Mouse (Mus musculus) embryo, embryonic 11.5 days (tissue): ENCODE results near the gene Colgalt2.

Experiments
- DNase-seq: peaks from one replicate; pipeline ENCODE4 v3.0.0-alpha.2; 2012; ENCODE audit warnings: low read depth, low spot score

The Colgalt2 gene

GRCm38 (mm10) chr1:152476126-152476525 lies 76.5 kb downstream of the Colgalt2 start:
- DNase-seq: no peak

GRCm38 (mm10) chr1:152490842-152491241 lies 91.2 kb downstream of the Colgalt2 start:
- no peak for DNase-seq

DNA sequence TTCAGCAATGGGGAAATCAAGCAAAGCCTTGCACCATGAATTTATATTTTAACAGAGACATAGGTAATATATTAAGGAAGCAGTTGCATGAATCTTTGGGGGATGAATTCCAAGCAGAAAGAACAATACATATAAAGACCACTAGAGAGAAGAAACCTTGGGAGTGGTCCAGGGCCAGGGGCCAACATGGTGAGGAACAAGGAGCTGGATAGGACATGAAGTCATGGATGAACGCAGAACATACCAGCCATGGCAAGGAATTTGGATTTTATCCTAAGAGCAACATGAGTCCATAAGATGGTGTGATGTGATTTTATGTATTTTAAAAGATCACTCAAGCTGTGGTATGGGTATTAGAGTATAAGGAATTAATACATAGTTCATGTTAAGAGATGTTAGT lies 92.6 kb downstream of the Colgalt2 start:
- no peak for DNase-seq

- DNase-seq: no peak
Observed at GRCm38 (mm10) chr1:152496831-152497230, 97.2 kb downstream of the Colgalt2 start.

- DNase-seq: no peak
Observed at GRCm38 (mm10) chr1:152497581-152497980, 98.0 kb downstream of the Colgalt2 start.

- DNase-seq: no peak
Observed at GRCm38 (mm10) chr1:152499802-152500201, 100.2 kb downstream of the Colgalt2 start.

DNA sequence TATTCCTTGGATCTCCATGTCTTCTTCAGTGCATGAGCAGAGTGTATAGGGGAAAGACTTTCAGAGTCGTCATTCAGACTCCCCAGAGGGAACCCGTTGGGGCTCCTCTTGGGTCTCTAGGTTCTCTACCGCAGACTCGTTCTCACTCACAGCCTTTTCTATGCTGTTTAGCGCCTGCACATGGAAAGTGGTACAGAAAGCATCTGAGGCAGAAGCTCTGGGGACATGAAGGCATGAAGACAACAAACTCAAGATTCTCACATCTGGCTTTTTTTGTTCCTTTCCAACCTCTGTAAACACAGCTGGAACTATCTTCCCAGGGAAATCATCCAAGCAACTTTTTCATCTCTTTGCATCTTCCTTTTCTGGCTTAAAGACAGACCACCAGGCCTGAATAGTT lies 106.5 kb downstream of the Colgalt2 start:
- DNase-seq: no peak

DNA sequence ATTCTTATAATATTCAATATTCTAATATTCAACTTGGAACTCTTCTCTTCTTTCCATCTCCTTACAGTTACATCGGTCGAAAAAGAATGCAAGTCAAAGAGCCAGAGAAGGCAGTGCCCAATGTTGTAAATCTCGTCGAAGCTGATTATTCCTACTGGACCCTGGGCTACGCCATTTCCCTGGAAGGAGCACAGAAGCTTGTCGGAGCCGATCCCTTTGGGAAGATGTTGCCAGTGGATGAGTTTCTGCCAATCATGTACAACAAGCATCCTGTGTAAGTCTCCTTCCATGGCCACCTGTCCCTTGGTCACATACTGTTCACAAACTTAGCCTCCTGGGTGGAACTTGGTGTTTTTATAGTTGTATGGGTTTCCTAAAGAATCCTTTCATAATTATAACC lies 107.1 kb downstream of the Colgalt2 start:
- no peak for DNase-seq

- DNase-seq: no peak
Observed at GRCm38 (mm10) chr1:152508481-152509220, 109.0 kb downstream of the Colgalt2 start.

DNA sequence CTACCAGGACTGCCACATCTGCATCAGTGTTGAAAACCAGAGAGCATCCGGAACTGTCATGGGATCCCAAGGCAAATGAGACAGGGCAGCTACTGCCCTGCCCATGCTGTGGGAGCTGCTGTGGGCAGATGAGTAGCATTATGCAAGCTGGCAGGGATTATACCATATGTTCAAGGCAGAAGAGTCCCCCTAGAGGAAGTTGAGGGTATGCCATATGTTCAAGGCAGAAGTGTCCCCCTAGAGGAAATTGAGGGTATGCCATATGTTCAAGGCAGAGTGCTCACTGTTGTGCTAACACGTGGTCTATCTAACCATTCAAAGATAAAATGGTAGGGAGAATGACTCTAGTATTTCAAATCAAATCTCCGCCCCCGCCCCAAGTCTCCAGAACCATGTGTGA lies 111.6 kb downstream of the Colgalt2 start:
- peak; percentile 20 for DNase-seq

DNA sequence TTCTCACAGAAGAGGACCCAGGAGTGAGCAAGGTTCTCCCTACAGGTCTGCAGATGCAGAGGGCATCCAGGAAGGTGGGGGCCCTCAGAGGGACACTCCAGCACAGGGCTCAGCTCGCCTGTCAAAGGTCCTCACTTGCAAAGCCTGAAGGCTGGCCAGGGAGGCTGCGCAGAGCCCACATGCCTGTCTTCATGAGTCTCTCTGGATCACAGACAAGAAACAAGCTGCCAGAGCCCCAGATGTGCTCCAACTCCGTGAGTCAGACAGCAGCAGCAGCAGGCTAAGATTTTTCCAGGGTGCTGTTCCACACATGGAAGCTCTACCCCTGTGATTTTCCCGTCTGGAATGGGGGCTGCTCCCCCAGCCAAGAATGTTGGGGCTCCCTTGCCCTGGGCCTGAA lies 114.6 kb downstream of the Colgalt2 start:
- no peak for DNase-seq

- no peak for DNase-seq
Observed at GRCm38 (mm10) chr1:152517057-152517570, 117.5 kb downstream of the Colgalt2 start.

DNA sequence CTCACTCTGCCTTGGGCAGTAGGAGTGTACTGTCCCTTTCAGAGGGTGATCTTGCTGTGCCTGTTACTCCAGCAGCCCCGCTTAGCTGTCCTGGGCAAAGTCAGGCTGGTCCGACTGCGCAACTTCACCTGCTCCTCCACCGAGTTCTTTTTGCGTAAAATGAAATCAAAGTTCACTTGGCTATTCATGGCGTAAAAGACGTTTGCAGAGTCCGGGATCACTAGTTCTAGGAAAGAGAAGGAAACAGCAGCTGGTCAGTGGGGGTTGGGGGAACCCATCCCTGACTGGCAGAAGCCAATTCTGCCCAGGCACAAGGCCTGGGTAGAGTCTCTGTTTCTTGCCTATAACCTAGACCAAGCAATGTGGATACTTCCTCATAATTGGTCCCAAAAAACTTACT lies 119.3 kb downstream of the Colgalt2 start:
- no peak for DNase-seq

GRCm38 (mm10) chr1:152520798-152521575 lies 121.4 kb downstream of the Colgalt2 start:
- DNase-seq: peak; percentile 29

DNA sequence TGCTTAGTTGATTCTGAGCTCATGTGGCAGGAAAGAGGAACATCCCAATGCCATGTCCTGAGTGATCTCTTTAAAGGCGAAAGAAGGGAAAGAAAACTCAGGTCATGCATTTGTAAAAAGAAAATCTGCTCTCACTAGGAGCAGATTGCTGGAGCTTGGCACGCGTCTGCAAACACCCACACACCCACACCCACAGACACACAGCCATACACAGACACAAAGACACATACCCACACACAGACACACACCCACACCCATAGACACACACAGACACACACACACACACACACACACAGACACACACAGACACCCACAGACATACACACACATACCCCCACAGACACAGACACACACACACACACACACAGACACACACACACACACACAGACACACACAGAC lies 122.6 kb downstream of the Colgalt2 start:
- DNase-seq: no peak

- no peak for DNase-seq
Observed at GRCm38 (mm10) chr1:152523292-152523691, 123.7 kb downstream of the Colgalt2 start.

DNA sequence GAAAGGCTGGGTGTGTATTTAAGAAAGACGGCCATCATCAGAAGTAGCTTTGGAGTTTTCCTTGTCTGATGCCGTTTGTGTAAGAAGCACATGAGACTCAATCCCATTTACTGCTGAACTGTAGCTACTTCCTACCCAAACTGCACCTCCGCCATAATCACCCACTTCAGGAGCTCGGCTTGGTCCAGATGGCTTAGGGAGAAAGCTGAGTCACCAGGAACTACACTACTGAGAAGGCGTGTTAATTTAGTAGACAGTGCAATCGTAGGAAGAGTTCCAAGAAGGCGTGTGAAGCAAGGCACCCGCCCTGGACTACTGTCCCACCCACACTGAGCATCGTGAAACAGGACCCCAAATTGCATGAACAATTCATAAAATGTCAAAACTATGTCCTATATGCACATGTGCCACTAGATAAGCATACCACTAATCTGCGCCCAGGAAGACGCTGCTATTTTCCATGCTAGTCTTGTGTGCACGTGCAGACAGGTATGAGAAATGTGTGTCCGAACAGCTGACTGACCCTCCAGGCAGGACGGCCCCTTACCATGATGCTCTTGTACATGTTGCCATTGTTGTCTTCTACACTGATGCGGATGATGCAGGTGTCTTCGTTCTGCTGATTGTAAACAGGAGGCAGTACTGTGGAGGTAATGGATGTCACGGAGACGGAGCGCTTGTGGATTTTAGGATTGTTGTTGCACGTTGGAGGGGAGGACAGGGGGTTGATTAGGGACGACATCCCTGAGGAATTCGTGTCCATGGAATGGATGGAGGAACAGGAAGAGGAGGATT lies 124.7 kb downstream of the Colgalt2 start:
- DNase-seq: no peak

DNA sequence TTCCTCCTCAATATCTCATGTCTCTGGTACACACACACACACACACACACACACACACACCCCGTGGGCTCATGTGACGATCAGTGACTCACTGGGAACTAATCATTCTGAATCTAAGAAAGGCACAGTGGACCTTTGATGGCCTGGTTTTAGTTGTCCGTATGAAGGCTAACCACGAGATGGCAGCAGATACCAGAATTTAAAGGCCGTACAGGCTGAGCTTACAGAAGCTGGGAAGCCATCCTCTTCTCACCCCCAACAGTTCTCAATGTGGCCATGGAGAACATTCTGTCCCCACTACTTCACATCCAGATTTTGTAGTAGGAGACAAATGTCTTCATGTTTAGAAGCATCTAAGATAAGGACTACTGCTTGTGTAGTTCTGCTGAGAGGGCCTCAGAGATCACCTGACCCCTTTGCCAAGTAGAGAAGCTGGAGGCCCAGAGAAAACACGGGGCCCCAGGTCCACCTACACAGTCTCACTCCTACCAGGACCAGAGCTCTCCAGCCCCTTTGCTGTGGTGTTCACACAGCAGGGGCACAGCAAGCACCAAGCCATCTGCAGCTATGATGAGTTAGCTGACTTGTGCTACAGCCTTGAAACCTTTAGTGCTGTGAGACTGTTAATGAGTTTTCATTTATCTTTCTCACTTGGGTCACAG lies 125.5 kb downstream of the Colgalt2 start:
- peak; percentile 65 for DNase-seq

GRCm38 (mm10) chr1:152526154-152526553 lies 126.5 kb downstream of the Colgalt2 start:
- DNase-seq: no peak

DNA sequence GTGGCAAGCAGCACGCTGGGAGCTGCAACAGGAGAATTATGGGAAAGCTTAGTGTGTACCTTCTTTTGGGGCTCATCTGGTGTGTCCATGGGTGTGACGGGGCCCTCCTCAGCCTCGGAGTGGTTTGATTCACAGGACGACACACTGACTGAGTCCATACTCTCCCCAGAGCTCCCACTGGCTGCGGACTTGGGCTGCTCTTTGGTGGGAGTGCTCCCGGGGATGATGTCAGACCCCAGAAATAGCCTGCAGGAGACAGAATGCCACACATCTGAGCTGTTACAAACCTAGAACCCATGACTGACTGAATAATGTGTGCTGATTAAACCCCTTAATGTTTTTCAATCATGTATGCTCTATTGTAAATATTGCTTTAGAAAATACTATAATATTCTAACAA lies 128.6 kb downstream of the Colgalt2 start:
- DNase-seq: no peak

DNA sequence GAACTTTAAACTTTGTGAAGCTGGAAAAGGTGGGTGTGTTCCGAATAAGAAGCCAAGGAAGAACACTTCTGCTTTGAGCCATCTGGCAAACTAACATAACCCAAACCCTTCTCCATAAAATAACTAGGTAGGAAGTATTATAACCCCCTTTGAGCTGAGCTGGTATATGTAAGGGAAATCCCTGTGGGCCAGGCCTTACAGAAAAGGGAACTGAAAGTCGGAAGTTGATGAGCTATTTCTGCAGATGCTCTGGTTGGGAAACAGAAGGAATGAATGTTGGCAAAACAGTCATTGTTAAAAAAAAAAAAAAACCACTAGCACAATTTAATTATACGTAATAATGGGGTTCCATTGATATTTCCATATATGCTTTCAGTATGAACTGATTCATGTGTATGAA lies 129.1 kb downstream of the Colgalt2 start:
- DNase-seq: no peak

GRCm38 (mm10) chr1:152531498-152531897 lies 131.9 kb downstream of the Colgalt2 start:
- no peak for DNase-seq
